Mouse (Mus musculus): ENCODE results near the gene Eef1a2. TPM values are rescaled to one million over a fixed set of nuclear protein-coding genes. Genes with fewer than 3 reads are reported as not detected.

Gene Eef1a2
- polyA plus RNA-seq, 1 experiment from 2014 or later = 6.7 TPM

Other genes with a start within 250 kb of the Eef1a2 start
- gene Ythdf1, start 236.1 kb downstream of the Eef1a2 start, polyA plus RNA-seq (2015; fragmentation: Nextera tagmentation; extraction: Ambion mirVana) = 42.2 and 47.6 TPM in 2 replicates
- 0.17 and 0.35 TPM in 2 replicates for gene Birc7, start 228.0 kb downstream of the Eef1a2 start, polyA plus RNA-seq (2015; fragmentation: Nextera tagmentation; extraction: Ambion mirVana)
- gene Nkain4, start 202.3 kb downstream of the Eef1a2 start, polyA plus RNA-seq (2015; fragmentation: Nextera tagmentation; extraction: Ambion mirVana) = 90.9 and 106 TPM in 2 replicates
- gene Arfgap1, start 189.8 kb downstream of the Eef1a2 start, polyA plus RNA-seq (2015; fragmentation: Nextera tagmentation; extraction: Ambion mirVana) = 101 and 107 TPM in 2 replicates
- gene Col20a1, start 170.5 kb downstream of the Eef1a2 start, polyA plus RNA-seq (2015; fragmentation: Nextera tagmentation; extraction: Ambion mirVana) = 0.61 and 0.78 TPM in 2 replicates
- 33.6 and 37.0 TPM in 2 replicates for gene Chrna4, start 113.5 kb downstream of the Eef1a2 start, polyA plus RNA-seq (2015; fragmentation: Nextera tagmentation; extraction: Ambion mirVana)
- 50.0 and 53.9 TPM in 2 replicates for gene Kcnq2, start 21.7 kb downstream of the Eef1a2 start, polyA plus RNA-seq (2015; fragmentation: Nextera tagmentation; extraction: Ambion mirVana)
- gene Ppdpf, start 30.2 kb upstream of the Eef1a2 start, polyA plus RNA-seq (2015; fragmentation: Nextera tagmentation; extraction: Ambion mirVana) = 444 TPM in 2 replicates
- not detected in 2 replicates for gene Ptk6, start 45.8 kb upstream of the Eef1a2 start, polyA plus RNA-seq (2015; fragmentation: Nextera tagmentation; extraction: Ambion mirVana)
- gene Srms, start 56.2 kb upstream of the Eef1a2 start, polyA plus RNA-seq (2015; fragmentation: Nextera tagmentation; extraction: Ambion mirVana) = 0.19 and 0.25 TPM in 2 replicates
- gene Fndc11, start 63.0 kb upstream of the Eef1a2 start, polyA plus RNA-seq (2015; fragmentation: Nextera tagmentation; extraction: Ambion mirVana) = 0.19 TPM in 1 of 2 replicates, not detected in the other
- 0.38 and 0.48 TPM in 2 replicates for gene Helz2, start 85.0 kb upstream of the Eef1a2 start, polyA plus RNA-seq (2015; fragmentation: Nextera tagmentation; extraction: Ambion mirVana)
- gene Gmeb2, start 131.0 kb upstream of the Eef1a2 start, polyA plus RNA-seq (2015; fragmentation: Nextera tagmentation; extraction: Ambion mirVana) = 17.2 and 17.8 TPM in 2 replicates
- gene Stmn3, start 157.5 kb upstream of the Eef1a2 start, polyA plus RNA-seq (2015; fragmentation: Nextera tagmentation; extraction: Ambion mirVana) = 1,135 and 1,161 TPM in 2 replicates
- gene Rtel1, start 162.7 kb upstream of the Eef1a2 start, polyA plus RNA-seq (2015; fragmentation: Nextera tagmentation; extraction: Ambion mirVana) = 34.6 and 35.1 TPM in 2 replicates
- gene Zgpat, start 207.9 kb upstream of the Eef1a2 start, polyA plus RNA-seq (2015; fragmentation: Nextera tagmentation; extraction: Ambion mirVana) = 69.2 and 69.8 TPM in 2 replicates
- 87.8 and 88.4 TPM in 2 replicates for gene Arfrp1, start 208.4 kb upstream of the Eef1a2 start, polyA plus RNA-seq (2015; fragmentation: Nextera tagmentation; extraction: Ambion mirVana)
- gene Lime1, start 223.1 kb upstream of the Eef1a2 start, polyA plus RNA-seq (2015; fragmentation: Nextera tagmentation; extraction: Ambion mirVana) = 43.7 and 45.0 TPM in 2 replicates

All from hindbrain, embryonic 13.5 days (tissue).